Mouse (Mus musculus) E14TG2a.4 (cell line): Measurements from ENCODE around the gene Naa11.

Experiments
- CTCF ChIP-seq: conservative IDR thresholded peaks from 2 replicates; pipeline ENCODE4 v1.5.1; 2014; ENCODE audit warnings: low read length
- POU5F1 ChIP-seq: IDR thresholded peaks from 2 replicates; pipeline ENCODE4 v1.6.1; 2014; ENCODE audit warnings: low read length, borderline replicate concordance

DNA sequence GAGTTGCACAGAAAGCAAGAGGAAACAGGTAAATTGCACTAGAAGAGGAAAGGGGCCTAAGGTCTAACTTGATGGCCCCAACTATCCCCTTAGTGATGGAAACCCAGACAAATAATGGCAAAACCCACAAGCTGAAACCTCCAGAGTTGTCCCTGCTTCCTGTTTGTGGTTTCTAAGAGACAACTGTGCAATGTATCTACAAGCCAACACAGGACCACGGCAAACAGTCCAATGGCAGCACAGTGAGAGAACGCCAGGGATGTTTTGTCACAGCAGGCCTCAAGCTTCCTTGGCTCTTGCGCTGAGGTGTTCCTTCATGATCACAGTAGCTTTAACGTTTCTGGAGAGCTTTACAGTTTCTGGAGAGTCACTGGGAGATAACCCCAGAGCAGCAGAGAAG lies 7.8 kb downstream of the Naa11 start:
- TF ChIP-seq CTCF: no peak
- no peak for TF ChIP-seq POU5F1
